Comparison of ENCODE assay signal across 8 mouse cellular contexts in the genomic region with DNA sequence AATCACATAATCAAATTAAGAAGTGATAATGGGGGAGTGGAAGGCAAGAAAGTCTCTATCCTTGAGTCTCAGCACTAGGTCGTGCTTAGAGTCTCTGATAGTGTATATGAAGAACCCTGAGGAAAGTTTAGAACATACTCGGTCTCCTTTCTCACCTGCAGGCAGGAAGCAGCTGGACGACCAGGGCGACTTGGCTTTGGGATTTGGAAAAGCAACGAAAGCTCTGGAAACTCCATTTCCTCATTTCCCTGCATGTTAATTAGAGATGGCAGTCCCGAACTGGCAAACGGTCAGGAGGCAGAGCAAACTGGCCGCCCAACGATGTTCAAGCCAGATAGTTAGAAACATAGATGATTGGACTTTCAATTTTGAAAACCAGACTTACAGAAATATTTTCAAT.
DNase-seq lines count a peak whose midpoint lies in the region; ATAC-seq and TF ChIP-seq lines count a peak whose summit lies in the region.

No protein-coding gene starts in this region.

- no peak for ATAC-seq in hindbrain, embryonic 12.5 days (ENCODE audit: low FRiP score)

- H3K4me3 ChIP-seq in heart, embryonic 10.5 days, result peak overlapping the region; percentile 60
- H3K4me3 ChIP-seq in cortical plate, adult 2 months (ENCODE audit: insufficient read depth, low read length), result peak overlapping the region; percentile 32; the same call in 1 of the 2 replicates
- H3K4me3 ChIP-seq in hindbrain, embryonic 12.5 days, result peak overlapping the region; percentile 42
- H3K4me3 ChIP-seq in midbrain, embryonic 10.5 days, result peak overlapping the region; percentile 55

- peaks cover 33% of the 10 kb centered on the region for H3K27me3 ChIP-seq in heart, embryonic 10.5 days (ENCODE audit: insufficient read depth, poor library complexity, severe bottlenecking)
- H3K27me3 ChIP-seq in hindbrain, embryonic 12.5 days, result peaks cover 37% of the 10 kb centered on the region
- peaks cover 66% of the 10 kb centered on the region for H3K27me3 ChIP-seq in midbrain, embryonic 10.5 days (ENCODE audit: low read depth, poor library complexity, severe bottlenecking)

- DNase-seq in heart, embryonic 10.5 days (ENCODE audit: low spot score), result no peak
- no peak for DNase-seq in heart, postnatal 4 days
- no peak for DNase-seq in midbrain, embryonic 10.5 days (ENCODE audit: low spot score)
- DNase-seq in urinary bladder, postnatal 4 days (ENCODE audit: low spot score in 2 of 2), result no peak
- DNase-seq in thymus, postnatal 36 days, result no peak
- no peak for DNase-seq in adrenal gland, postnatal 4 days (ENCODE audit: low spot score in 2 of 2)

- H3K4me2 ChIP-seq in hindbrain, embryonic 12.5 days (replicated peaks), result peak overlapping the region; percentile 69

- H3K9ac ChIP-seq in hindbrain, embryonic 12.5 days, result peak overlapping the region; percentile 62

- no peaks in the 10 kb centered on the region for H3K9me3 ChIP-seq in heart, embryonic 10.5 days
- no peaks in the 10 kb centered on the region for H3K9me3 ChIP-seq in hindbrain, embryonic 12.5 days (replicated peaks)
- no peaks in the 10 kb centered on the region for H3K9me3 ChIP-seq in midbrain, embryonic 10.5 days (replicated peaks)

- TF ChIP-seq CTCF in cortical plate, adult 2 months (IDR thresholded peaks at IDR 0.05; ENCODE audit: extremely low read depth, insufficient read depth, low read length), result no peak

- no peak for TF ChIP-seq POLR2A in cortical plate, adult 2 months (IDR thresholded peaks at IDR 0.05; ENCODE audit: extremely low read depth, insufficient read depth, low read length)

- H3K36me3 ChIP-seq in heart, embryonic 10.5 days, result no peaks in the 10 kb centered on the region
- no peaks in the 10 kb centered on the region for H3K36me3 ChIP-seq in hindbrain, embryonic 12.5 days
- H3K36me3 ChIP-seq in midbrain, embryonic 10.5 days, result no peaks in the 10 kb centered on the region

- WGBS in heart, embryonic 10.5 days, result 12% methylated on average over 9 of the region's 9 CpGs
- WGBS in hindbrain, embryonic 12.5 days, result 9% methylated on average over 9 of the region's 9 CpGs
- 7% methylated on average over 9 of the region's 9 CpGs for WGBS in midbrain, embryonic 10.5 days

- peak overlapping the region; percentile 63; the same call in 1 of the 2 replicates for H3K27ac ChIP-seq in heart, embryonic 10.5 days
- H3K27ac ChIP-seq in cortical plate, adult 2 months (ENCODE audit: insufficient read depth, low read length), result no peak overlapping the region
- no peak overlapping the region for H3K27ac ChIP-seq in hindbrain, embryonic 12.5 days
- H3K27ac ChIP-seq in midbrain, embryonic 10.5 days (replicated peaks), result no peak overlapping the region

- peaks cover 22% of the 10 kb centered on the region for H3K4me1 ChIP-seq in heart, embryonic 10.5 days
- no peaks in the 10 kb centered on the region for H3K4me1 ChIP-seq in cortical plate, adult 2 months (ENCODE audit: control insufficient read depth, insufficient read depth, low read length)
- H3K4me1 ChIP-seq in hindbrain, embryonic 12.5 days, result 0 out of 2 replicates have a peak, but pooled peaks cover 5% of the 10 kb centered on the region
- peaks cover 14% of the 10 kb centered on the region for H3K4me1 ChIP-seq in midbrain, embryonic 10.5 days
